Mouse (Mus musculus): Measurements from ENCODE around the gene Ppie.

DNA sequence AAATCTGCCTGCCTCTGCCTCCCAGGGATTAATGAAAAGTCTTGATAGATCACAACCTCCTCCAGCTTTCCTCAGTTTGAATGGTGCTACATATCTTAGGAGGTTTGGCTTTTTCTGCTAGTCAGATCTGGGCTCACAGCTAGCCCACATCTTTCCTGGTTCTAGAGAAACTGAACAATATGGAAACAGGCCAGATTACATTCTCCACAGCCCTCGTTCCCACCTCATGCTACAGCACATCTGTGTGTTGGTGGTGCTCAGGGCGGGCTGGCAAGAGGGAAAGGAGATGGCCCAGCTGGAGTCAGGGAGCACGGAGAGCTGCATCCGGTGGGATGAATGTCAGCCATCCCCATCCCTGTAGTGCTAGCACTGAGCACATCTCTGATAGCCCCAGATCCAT is 29.0 kb downstream of the Ppie start:
- TF ChIP-seq CTCF (IDR thresholded peaks at IDR 0.05; ENCODE audit: borderline replicate concordance, extremely low read depth, insufficient read depth, insufficient read length), result no peak
- no peak for TF ChIP-seq POLR2A (IDR thresholded peaks at IDR 0.05; ENCODE audit: borderline replicate concordance, extremely low read depth, insufficient read depth, insufficient read length, poor library complexity, severe bottlenecking)

Measured in brain, embryonic 14.5 days (tissue).